Mouse (Mus musculus) regulatory T cell (primary cell): ENCODE results near the gene Fam124a.
"Not testable (repeated sequence)": the region's sequence is repeated elsewhere in the genome, so short reads cannot be mapped to it uniquely, and the experiment has no call there.

Source experiments
- in situ Hi-C: fragments of 300-600 bp; cut with MboI, MseI; formaldehyde crosslinking; loops from one replicate; pipeline ENCODE4 v1.15.1; 2025; ENCODE audit warnings: high pct_unique_total_duplicates

Fam124a gene

DNA sequence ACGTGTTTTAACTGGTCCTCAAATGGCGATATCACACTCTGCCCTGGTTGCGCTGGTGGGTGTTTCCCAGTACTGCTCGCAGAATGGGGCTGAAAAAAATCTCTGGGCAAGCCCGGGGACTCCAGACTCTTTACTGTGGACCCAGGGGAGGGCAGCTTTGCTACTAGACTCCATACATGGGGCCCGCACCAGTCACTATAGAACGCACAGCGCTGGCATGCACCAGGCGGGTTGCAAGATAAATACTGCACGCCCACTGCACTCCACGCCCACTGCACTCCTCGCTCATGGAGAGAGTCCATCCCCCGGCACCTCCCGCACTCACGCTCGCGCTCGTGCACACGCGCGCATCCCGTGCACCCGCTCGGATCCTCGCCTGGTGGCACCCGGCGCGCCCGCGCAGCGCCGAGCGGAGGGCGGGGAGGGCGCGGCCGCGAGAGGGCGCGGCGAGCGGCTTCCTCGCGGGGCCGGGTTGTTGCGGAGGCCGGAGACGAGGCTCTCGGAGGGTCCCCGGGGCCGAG is at the start of gene Fam124a:
Fam124a (plus strand) TSS at position 429 of the 521 bp plus-strand sequence.
- in situ Hi-C loops = no loop called here

- in situ Hi-C loops = no loop called here
Observed at GRCm38 (mm10) chr14:62506261-62506660, 49.3 kb upstream of the Fam124a start.

DNA sequence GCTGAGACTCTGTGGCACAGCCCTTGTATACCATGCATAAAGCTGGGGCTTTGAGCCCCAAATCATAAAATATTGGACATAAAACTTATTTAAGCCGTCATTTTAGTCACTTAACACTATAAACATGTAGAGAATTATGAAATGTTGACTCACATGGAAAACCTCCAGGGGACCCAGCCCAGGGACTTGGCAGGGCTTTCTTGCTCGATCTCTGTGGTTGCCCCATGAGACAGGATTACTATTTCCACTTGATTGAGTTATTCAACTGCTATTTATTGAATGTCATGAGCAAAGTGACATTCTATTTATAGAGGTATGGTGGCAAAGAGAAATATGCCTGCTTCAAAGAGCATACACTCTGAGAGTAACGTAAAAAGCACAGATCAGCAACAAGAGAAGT is 46.2 kb upstream of the Fam124a start:
- in situ Hi-C loops = no loop called here

GRCm38 (mm10) chr14:62512845-62513244 is 42.7 kb upstream of the Fam124a start:
- in situ Hi-C loops = no loop called here

DNA sequence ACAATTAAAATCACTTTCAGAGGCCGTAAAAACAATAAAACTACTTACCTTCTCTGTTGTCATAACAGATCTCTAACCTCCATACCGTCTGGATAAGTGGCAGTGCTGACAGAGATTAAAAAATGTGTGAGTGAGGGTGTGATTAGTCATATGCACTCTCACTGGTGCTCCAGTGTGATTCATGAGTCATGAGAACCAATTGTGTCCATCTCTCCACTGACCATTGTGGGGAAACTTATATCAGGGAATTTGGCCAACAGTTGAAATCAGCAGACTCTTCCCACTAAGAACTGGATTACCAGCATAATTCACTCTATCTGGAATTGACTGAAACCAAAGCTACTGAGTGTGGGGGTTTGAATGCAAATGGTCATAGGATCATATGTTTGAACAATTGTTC is 24.6 kb upstream of the Fam124a start:
- in situ Hi-C loops = no loop called here

GRCm38 (mm10) chr14:62536127-62536526 is 19.4 kb upstream of the Fam124a start:
- in situ Hi-C loops = no loop called here

DNA sequence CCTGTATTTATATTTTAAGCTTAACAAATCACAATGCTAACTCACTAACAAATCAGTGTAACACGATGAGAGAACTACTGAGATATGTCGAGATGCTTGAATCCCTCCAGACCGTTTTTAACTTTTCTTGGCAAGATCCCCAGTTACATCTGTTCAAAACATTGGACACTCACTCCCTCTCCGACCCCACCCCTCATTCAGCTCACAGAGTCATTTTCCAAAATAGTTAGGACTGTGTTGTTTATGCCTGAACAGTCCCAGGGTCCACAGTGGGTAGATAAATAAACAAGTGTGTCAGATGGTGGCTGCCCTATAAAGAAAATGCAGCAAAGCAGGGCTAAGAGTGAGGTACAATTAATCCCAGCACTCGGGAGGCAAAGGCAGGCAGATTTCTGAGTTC is 18.5 kb upstream of the Fam124a start:
- in situ Hi-C loops = no loop called here

- in situ Hi-C loops = no loop called here
Observed at GRCm38 (mm10) chr14:62539834-62540233, 15.7 kb upstream of the Fam124a start.

GRCm38 (mm10) chr14:62541751-62542150 is 13.8 kb upstream of the Fam124a start:
- in situ Hi-C loops = no loop called here

DNA sequence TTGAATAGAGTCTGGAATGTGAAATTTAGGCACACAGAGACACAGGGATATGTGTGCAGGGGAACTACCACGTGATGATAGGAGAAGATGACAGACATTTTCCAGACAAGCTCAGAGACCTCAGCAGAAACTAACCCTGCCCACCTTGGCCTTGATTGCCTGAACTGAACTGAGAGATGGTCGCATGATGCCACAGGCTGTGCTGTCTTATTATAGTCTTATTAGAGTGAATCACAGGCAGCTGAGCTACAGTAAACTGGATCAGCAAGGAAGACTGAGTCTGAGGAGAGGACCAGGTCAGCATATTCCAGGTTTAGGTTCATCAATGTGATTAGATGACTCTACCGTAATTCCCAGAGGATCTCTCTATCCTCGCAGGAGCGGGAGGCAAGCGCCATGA is 9.2 kb upstream of the Fam124a start:
- in situ Hi-C loops = no loop called here

DNA sequence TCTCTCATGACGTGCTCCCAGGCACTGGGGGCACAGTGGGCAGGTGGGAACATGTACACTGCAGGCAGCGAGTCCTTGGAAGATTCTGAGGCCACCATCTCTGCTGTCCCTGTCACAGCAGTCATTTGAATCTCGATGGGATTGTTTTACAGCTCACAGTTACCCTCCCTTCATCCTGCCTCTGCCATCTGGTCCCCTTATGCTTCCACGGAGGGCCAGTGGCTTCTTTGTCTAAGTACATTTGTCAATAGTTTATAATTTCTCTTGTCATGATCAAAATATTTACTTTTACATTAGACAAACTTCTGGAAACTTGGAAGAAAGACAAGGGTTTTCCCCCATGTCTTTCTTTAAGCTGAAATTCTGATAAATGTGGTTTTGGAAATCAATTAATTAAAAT is 8.8 kb upstream of the Fam124a start:
- in situ Hi-C loops = no loop called here

GRCm38 (mm10) chr14:62550121-62550520 is 5.4 kb upstream of the Fam124a start:
- in situ Hi-C loops = no loop called here

DNA sequence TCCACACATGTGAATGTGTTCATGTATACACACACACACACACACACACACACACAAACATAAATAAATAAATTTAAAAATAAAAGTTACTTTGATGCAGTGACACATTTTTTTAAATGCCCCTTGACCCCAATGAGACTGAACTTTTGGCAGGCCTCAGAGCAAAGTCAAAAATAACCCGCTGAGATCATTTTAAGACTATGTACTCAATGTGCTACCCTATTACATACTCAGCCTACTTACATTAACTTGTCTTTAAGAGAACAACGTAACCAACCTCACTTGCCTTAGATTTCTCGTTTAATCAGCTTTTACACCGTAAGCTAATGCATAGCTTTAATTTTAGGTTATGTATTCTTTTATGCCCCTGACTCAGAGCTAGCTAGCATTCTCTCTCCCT is 2.8 kb upstream of the Fam124a start:
- in situ Hi-C loops = no loop called here

DNA sequence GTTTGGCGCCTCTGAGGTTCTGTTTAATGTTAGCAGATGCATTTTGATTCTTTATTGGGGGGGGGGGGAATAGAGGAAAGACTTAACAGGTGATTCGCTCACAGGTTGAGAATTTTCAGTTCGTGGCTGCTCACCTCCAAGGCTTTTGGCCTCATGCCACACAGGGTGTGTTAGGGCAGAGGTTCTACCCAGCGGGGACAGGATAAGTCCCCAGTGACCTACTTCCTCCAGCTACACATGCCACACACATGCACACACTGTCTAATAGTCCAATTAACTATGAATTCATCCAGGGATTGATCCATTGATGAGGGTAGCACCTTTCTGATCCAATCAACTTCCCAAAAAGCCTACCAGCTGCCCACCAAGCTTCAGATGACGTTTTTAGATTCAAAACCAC is 1.8 kb upstream of the Fam124a start:
- in situ Hi-C loops = no loop called here

- in situ Hi-C loops = no loop called here
Observed at GRCm38 (mm10) chr14:62555840-62556810, 588 bp downstream of the Fam124a start.

- in situ Hi-C loops = no loop called here
Observed at GRCm38 (mm10) chr14:62557111-62557510, 1.6 kb downstream of the Fam124a start.

DNA sequence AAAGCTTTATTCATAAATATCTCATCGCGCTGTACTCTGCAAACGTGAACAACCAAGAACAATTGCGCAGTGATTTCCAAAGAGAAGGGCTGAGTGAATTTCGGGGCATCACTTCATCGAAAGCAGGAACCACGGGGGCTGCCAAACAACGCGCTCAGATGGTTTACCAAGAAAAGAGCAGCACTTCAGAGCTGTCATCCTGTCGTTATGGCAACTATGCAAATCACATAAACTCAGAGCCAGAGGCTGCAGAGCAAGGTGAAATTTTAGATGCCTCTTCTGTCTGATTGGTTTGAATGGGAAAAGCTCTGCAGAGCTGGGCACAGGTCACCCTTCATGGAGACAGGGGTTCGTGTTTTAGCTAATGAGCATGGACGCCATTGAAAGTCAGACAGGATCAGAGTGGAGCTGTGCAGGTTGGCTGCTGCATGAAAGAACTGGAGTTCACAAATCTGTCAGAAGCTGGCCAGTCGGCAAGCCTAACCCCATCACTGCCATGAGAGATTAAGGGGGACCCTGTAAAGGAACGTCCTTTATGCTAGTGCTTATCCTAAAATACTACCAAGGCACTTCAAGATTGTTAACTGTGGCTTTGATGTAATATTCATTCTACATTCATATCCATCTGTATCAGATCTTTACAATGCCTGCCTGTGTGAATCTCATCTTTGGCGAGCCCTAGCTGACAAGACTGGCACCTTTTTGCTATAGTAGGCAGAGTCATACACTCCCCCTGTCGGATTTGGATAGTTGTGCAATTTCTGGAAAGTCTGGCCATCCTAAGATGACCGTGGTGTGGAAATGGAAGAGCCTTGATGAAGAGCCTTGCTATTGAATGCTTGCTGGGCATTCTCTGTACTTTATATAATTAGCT is 6.6 kb downstream of the Fam124a start:
- in situ Hi-C loops = no loop called here

- in situ Hi-C loops = no loop called here
Observed at GRCm38 (mm10) chr14:62563679-62564078, 8.1 kb downstream of the Fam124a start.

DNA sequence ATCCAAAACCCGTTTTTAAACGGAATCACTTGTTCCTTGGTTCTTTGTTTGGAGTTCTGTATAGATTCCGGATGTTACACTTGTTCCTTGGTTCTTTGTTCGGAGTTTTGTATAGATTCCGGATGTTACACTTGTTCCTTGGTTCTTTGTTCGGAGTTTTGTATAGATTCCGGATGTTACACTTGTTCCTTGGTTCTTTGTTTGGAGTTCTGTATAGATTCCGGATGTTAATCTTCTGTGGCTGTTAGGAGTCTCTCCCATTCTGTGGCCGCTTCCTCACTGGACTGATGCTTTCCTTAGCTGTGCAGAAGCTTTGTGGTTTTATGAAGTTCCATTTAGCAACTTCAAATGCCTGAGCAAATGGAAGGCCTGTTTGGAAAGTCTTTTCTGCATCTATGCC is 11.3 kb downstream of the Fam124a start, which contains the start of gene Gm4131:
Gm4131 (minus strand) TSS at position 101 of the 400 bp plus-strand sequence.
- in situ Hi-C loops = not testable (repeated sequence)

DNA sequence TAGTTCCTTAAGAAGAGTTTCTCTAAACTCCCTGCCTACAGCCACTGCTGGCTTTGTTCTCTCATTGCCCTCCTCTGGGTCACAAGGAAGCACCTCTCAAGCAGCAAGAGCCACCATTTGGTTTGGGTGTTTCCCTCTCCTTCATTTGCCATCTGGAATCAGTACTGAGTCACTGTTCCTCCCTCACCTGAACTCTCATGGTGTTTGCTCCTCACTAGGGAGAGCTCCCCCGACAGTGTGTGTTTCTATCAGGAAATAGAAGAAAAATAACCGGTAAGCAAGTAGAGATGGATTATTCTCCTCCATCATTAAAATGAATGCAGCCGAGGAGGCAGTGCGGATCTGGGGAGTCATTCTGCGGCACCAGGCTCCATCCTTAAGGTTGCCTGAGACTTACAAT is 13.9 kb downstream of the Fam124a start:
- in situ Hi-C loops = no loop called here

GRCm38 (mm10) chr14:62570299-62570698 is 14.8 kb downstream of the Fam124a start:
- in situ Hi-C loops = no loop called here

DNA sequence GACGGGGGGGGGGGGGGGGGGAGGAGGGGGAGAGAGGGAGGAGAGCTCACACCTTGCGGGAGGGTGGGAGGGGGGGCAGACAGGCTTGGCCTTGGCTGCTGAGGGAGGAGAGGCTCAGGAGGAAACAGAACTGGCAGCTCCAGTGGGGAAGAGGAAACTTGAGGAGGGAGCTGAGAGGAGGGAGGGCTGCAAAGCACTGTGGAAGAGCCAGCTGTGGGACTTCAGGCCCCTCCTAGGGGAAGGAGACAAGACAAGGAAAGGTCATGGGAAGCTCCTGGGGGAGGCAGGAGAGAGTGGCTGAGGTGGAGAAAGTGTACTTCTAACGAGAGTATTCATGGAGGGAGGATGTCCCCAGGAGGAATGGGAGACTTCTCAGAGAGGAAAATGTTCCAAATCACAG is 17.9 kb downstream of the Fam124a start:
- in situ Hi-C loops = no loop called here
